16 mouse cellular contexts compared by ENCODE assay signal in the genomic region with DNA sequence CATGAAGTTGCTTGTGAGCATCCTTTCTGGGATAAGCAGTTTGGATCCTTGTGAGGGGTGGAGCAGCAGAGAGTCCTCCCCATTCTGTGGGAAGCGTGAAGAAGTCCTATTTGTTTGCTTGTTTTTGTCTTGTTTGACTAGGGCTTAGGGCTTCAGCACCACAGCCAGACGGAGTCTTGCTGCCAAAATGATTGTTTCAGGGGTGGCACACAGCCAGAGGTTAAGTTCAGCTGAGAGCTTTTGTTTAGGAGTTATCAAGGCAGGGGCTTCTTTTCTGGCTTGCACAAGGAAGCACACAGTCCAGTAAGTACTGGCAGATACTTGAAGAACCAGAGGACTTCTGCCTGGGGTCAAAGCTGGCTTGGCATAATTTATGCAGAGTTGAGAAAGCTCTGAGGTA. TPM values are rescaled to one million over a fixed set of nuclear protein-coding genes. Genes with fewer than 3 reads are reported as not detected.
DNase-seq lines count a peak whose midpoint lies in the region; ATAC-seq lines count a peak whose summit lies in the region.
"Had no signal": no experiment of that assay in that cellular context is flagged by ENCODE, and none has a peak within 500 bp of the region (broad histone marks: within the 10 kb centered on the region; RNA-seq: fewer than 3 reads in every experiment).

No protein-coding gene starts in this region.

- no peaks in the 10 kb centered on the region for H3K36me3 ChIP-seq in heart, embryonic 12.5 days
- H3K36me3 ChIP-seq: forebrain, embryonic 12.5 days; hindbrain, embryonic 10.5 days; limb, embryonic 15.5 days; midbrain, embryonic 12.5 days had no signal

- no peak overlapping the region for H3K4me3 ChIP-seq in heart, embryonic 12.5 days
- H3K4me3 ChIP-seq: forebrain, embryonic 12.5 days; hindbrain, embryonic 10.5 days; limb, embryonic 15.5 days; midbrain, embryonic 12.5 days had no signal

- H3K9ac ChIP-seq in heart, embryonic 12.5 days = no peak overlapping the region
- H3K9ac ChIP-seq: forebrain, embryonic 12.5 days; limb, embryonic 15.5 days; midbrain, embryonic 12.5 days had no signal

- H3K4me2 ChIP-seq in heart, embryonic 12.5 days = no peak overlapping the region
- H3K4me2 ChIP-seq: forebrain, embryonic 12.5 days; limb, embryonic 15.5 days; midbrain, embryonic 12.5 days had no signal

- no peak for ATAC-seq in heart, embryonic 12.5 days (ENCODE audit: insufficient number of reproducible peaks, low FRiP score)

- H3K27me3 ChIP-seq in heart, embryonic 12.5 days (replicated peaks) = no peaks in the 10 kb centered on the region
- H3K27me3 ChIP-seq: CH12.LX; forebrain, embryonic 12.5 days; limb, embryonic 15.5 days; midbrain, embryonic 12.5 days had no signal

- H3K4me1 ChIP-seq in heart, embryonic 12.5 days (replicated peaks) = peaks cover 7% of the 10 kb centered on the region; the same call in 1 of the 2 replicates
- H3K4me1 ChIP-seq: limb, embryonic 15.5 days; midbrain, embryonic 12.5 days had no signal

- WGBS in heart, embryonic 12.5 days = 39% methylated on average over 2 of the region's 2 CpGs

- no peak overlapping the region for H3K27ac ChIP-seq in heart, embryonic 12.5 days (ENCODE audit: poor library complexity, severe bottlenecking)
- H3K27ac ChIP-seq: forebrain, embryonic 12.5 days; hindbrain, embryonic 10.5 days; limb, embryonic 15.5 days; midbrain, embryonic 12.5 days had no signal

- no peaks in the 10 kb centered on the region for H3K9me3 ChIP-seq in heart, embryonic 12.5 days (replicated peaks)
- H3K9me3 ChIP-seq: forebrain, embryonic 12.5 days; hindbrain, embryonic 10.5 days; limb, embryonic 15.5 days; midbrain, embryonic 12.5 days had no signal

- peak; percentile 11 for DNase-seq in adrenal gland, adult 2 months
- DNase-seq in adrenal gland, adult 8-10 months = no peak
- peak; percentile 14 to 17 for DNase-seq in heart, adult 9 months (ENCODE audit: low spot score in 2 of 2)
- peak; percentile 7 for DNase-seq in urinary bladder, postnatal 14 days (ENCODE audit: low spot score)
- no peak for DNase-seq in urinary bladder, postnatal 25 days (ENCODE audit: low spot score)
- DNase-seq in layer of hippocampus, adult 9-11 months = no peak
- DNase-seq in embryo, embryonic 10.5 days (ENCODE audit: low spot score) = no peak
- DNase-seq: cerebellum, postnatal 36 days; kidney, postnatal 36 days; thymus, postnatal 36 days had no signal

RNA-seq across cellular contexts. Expression of a gene that starts 10.2 kb away (rescaled TPM):
- total RNA-seq in adrenal gland, adult 2 months (2021) = 1 to 10 TPM; 4.2 to 5.3 TPM
- 1.8 and 1.9 TPM in 2 replicates for polyA plus RNA-seq in adrenal gland, adult 2 months (2012; rRNA removed)
- 1 to 10 TPM; 4.3 to 6.5 (median 5.2) TPM for total RNA-seq in adrenal gland, adult 8-10 months (2022)
- polyA plus RNA-seq in heart, embryonic 12.5 days (2016; fragmentation: Nextera tagmentation; extraction: Ambion mirVana) = 11.5 and 13.7 TPM in 2 replicates

Comparison
In these comparisons a context has a peak if more than half of its experiments do, and no peak if none do; other contexts are left out.
1. DNase-seq: peak in adrenal gland, adult 2 months (single experiment), heart, adult 9 months (2 of 2) and urinary bladder, postnatal 14 days (single experiment); none in adrenal gland, adult 8-10 months (single experiment), urinary bladder, postnatal 25 days (single experiment), layer of hippocampus, adult 9-11 months (single experiment) and embryo, embryonic 10.5 days (single experiment).